Mouse (Mus musculus) kidney, adult 11 months (tissue): ENCODE measurements around the gene Dync1li1.

Experiments used
- DNase-seq: peaks from one replicate; pipeline ENCODE4 v3.0.0; 2022

Gene Dync1li1

GRCm38 (mm10) chr9:114731011-114731755, 42.6 kb downstream of the Dync1li1 start, which contains the start of gene Cmtm6:
Gene Cmtm6 (plus strand): TSS chr9:114731116.
- peak; percentile 96 for DNase-seq

DNA sequence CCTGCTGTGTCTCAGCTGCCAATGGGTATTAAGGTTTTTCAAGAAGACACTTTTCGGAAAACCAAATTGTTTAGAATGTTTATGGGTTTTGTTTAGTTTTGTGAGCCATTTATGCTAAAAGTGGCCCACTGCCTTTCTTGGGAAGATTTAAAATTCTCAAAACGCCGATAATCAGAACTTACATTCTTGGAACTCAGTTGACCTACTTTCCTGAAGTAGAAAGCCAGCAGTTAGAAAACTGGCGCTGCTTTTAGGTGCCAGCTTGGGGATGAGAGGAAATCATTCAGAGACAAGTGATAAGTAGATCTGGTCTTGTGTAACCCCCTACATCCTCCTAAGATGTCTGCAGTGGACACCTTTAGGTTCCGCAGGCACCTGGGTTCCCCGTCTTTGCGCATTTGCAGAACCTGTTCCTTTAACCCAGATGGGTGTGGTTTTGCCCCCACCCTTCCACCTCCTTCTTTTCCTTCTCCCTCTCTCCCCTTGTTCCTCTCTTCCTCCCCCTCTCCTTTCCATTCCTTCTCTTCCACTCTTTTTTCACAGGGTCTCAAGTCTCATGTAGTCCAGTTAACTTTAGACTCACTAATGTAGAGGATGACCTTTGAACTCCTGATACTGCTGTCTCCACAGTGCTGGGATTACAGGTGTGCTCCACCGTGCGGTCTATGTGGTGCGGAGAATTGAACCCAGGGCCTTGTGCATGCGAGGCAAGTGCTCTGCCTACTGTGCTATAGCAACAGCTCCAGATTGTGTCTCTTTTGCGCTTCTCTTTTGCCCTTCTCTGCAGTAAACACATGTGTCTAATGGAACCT, 43.5 kb downstream of the Dync1li1 start:
- DNase-seq, result no peak

GRCm38 (mm10) chr9:114733238-114733637, 44.6 kb downstream of the Dync1li1 start:
- DNase-seq, result no peak

DNA sequence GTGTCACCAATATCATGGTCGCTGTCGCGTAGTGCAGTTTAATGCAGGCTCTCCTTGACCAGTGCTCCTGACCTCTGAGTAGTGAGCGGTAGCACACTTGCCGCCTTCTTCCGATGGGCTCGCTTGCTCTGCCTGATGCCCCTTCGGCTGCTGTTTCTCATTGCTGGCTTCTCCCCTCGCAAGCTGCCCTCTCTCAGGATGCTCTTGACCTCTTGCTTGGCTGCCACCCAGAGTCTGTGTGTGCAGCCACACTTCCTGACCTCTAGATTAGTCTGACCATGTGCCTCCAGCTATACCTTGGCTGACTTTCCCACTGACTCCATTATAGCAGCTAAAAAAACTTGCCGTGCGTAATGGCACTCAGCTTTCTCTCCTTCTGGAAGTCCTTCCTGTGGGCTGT, 47.9 kb downstream of the Dync1li1 start:
- DNase-seq, result peak; percentile 59

GRCm38 (mm10) chr9:114740336-114740735, 51.7 kb downstream of the Dync1li1 start:
- DNase-seq, result no peak

DNA sequence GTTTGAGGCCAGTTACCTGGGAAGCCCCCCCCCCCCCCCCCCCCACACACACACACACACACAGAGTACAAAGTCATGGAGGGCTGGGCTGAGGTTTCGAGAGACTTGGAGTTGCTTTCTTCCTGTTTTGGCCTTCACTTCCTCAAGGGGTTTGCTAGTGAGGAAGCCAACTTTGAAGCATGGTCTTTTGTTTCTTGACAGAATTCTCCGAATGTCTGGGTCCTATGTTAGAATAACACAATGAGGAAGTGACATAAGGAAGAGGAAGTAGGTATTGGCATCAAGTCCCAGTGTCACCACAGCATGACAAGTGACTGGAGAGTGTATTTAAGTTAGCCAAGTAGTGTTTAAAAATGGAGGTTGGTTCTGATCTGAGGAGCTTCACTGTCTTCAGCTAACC, 54.1 kb downstream of the Dync1li1 start:
- DNase-seq, result no peak

DNA sequence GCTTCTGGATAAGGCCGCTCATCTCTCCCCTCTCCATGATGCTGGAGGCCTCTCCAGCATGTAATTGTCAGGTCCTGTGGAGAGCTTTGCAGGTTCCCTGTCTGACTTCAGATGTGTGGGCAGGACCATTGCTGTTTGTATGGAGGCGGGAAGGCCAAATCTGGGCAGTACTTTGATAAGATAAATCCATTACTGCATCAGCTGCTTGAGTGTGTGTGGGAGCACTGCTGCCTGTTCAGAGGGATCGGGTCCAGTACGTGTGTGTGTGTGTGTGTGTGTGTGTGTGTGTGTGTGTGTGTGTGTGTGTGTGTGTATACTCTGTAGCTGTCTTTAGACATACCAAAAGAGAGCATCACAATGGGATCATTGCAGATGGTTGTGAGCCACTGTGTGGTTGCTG, 56.6 kb downstream of the Dync1li1 start:
- no peak for DNase-seq

GRCm38 (mm10) chr9:114745654-114746053, 57.1 kb downstream of the Dync1li1 start:
- no peak for DNase-seq

GRCm38 (mm10) chr9:114747012-114747411, 58.4 kb downstream of the Dync1li1 start:
- no peak for DNase-seq

- no peak for DNase-seq
Measured at GRCm38 (mm10) chr9:114747466-114747865, 58.9 kb downstream of the Dync1li1 start.

DNA sequence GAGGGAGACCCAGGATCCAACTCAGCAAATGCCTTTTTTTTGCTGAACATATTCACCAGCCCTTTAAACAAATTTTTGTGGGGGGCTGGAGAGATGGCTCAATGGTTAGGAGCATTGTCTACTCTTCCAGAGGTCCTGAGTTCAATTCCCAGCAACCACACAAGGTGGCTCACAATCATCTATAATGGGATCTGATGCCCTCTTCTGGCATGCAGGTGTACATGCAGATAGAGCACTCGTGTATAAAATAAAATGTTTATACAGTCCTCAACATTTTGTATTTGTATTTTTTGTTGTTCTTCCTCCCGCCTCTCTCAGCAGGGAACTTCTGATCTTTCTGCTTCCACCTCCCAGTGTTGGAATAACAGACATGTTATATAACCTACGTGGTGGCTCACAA, 63.0 kb downstream of the Dync1li1 start:
- no peak for DNase-seq

- no peak for DNase-seq
Measured at GRCm38 (mm10) chr9:114752311-114752710, 63.7 kb downstream of the Dync1li1 start.

DNA sequence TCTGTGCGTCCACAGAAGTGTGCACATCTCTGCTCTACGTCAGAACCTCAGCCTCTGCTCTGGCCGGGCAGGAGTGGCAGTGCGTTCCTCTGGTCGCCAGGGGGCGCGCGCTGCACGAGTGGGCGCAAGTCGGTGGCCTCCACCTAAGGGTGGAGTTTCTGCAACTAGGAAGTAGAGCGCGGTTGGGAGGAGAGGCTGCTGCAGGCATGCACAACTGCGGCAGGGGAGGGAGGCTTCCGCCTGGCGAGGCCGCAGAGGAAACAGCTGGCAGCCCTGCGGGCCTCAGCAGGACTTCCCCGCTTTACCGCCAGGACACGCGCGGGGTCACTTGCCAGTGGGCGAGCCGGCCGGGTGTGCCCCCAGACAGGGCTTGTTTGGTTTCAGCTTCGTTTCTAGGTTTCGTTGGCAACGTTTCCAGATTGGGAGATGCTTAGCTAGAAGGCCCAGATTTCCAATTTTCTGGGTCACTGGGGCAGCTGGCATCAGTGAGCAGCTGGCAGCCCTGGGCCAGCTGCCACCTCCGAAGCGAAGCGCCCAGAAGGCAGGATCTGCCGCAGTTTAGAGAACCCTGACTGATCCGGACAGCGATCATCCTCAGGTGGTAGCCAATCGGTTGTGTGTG, 64.4 kb downstream of the Dync1li1 start:
- DNase-seq, result peak; percentile 91

DNA sequence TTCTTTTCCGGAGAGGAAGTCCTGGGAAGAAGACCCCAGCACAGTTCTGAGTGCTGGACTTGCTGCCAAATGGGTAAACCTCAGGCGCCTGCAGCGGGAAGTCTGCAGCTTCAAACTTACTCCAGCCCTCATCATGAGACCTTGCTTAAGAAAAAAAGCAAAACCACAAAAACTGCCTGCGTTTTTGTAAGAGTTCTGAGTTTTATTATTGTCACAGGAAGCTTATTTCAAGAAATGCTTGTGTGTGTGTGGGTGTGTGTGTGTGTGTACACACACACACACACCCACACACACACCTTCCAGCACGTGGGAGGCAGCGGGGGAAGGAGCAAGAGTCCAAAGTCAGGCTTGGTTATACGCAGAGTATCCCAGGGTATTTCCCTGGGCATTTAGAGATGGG, 69.7 kb downstream of the Dync1li1 start:
- DNase-seq, result no peak

DNA sequence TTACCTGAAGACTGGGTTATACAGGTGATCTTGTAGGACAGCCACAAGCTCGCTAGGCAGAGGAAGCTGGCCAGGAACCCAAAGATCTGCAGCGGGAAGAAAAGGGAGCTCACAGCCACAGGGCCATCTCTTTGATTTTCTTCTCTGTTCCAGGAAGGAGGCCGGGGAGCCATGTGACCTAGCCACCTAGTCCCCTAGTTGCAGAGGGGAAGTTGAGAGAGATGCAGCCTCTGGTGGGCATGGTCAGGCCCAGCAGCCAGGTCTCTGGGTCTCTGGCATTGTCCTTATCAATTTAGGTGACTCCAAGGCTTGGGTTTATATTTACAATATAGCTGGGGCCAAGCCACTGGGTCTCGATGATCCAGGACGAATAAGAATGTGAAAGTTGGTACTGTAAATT, 70.2 kb downstream of the Dync1li1 start:
- DNase-seq, result no peak

DNA sequence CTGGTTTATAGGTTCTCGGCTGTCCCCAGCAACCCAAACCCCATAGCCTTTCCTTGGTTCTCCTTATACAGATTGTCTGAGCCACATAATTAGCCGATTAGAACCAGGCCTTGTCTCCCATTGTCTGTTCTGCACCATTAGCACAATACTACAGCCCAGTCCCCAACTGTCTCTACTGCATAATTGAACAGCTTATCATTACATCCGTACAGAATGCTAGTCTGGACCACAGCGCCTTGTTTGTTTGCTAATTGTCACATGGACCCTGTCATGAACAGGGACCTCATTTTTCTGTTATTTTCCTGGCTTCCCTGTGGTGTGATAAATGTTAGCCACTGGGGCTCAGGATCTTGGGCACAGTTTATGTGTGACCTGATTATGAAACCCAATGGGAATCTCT, 71.3 kb downstream of the Dync1li1 start:
- no peak for DNase-seq

DNA sequence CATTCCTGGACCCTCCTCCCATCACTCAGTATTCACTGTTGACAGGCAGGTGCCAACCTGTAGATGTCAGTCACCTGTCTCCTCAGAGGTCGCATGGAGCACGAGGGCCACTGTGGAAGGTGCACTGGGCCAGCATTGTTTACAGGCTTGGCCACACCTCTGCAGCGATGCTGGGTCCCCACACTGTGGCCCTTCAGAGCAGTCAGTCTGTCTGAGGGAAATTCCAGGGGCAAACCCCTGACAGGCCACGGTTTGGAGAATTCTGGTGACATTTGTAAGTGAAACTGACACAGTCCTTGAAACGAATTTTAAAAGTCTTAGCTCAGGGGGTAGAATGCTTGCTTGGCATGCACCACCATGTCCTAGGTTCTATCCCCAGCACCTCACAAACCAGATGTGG, 71.8 kb downstream of the Dync1li1 start:
- no peak for DNase-seq

DNA sequence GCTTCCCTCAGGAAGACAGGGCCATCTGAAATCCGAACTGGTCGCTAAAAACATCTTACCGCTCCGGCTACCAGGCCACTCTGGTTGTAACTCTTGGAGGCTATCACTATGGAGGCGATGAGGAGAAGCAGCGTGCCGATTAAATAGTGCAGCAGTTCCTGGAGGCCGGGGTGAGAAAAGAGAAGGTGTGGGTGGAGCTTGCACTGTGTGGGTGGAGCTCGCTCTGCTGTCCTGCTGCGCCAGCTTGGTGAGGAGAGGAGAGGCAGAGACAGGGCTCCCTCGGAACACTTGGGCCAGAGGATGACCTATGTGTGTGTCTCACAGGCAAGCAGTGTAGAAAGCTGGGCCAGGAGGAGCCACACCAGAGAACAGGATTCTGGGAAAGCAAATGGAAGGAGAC, 73.3 kb downstream of the Dync1li1 start:
- DNase-seq, result no peak

- no peak for DNase-seq
Measured at GRCm38 (mm10) chr9:114763341-114763740, 74.8 kb downstream of the Dync1li1 start.

DNA sequence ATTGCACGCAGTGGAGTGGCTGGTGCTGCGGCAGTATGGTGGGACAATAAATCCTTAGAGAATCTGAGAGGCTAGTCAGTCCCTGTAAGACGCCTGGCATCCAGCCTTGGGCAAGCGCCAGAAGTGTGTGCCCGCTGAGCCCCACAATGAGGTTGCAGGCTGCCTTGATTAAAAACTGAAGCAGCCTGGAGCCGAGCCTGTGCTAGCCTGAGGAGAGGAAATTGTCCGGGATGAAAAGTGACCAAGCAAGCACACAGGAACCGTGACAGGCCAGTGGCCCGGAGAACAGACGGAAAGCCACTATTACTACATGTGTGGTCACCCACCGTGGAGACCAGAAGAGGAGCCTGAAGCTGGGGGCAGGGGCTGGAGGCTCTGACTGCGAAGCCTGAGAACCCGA, 78.4 kb downstream of the Dync1li1 start:
- DNase-seq, result no peak

DNA sequence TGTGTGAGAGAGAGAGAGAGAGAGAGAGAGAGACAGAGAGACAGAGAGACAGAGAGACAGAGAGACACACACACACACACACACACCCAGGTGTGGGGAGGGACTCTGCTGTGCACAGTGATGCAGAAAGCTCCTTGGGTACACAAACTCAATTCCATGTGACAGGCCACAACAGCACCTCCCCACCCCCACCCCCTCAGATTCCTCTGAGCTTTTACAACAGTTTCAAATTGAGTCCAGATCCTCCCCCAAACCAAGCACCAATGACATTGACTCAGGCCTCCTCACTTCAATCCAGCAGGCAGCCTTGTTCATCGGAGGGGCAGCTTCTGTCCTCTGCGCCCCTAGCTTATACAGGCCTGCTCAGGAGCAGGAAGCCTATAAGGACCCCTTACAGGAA, 78.9 kb downstream of the Dync1li1 start:
- no peak for DNase-seq

GRCm38 (mm10) chr9:114768066-114768465, 79.5 kb downstream of the Dync1li1 start:
- DNase-seq, result no peak

DNA sequence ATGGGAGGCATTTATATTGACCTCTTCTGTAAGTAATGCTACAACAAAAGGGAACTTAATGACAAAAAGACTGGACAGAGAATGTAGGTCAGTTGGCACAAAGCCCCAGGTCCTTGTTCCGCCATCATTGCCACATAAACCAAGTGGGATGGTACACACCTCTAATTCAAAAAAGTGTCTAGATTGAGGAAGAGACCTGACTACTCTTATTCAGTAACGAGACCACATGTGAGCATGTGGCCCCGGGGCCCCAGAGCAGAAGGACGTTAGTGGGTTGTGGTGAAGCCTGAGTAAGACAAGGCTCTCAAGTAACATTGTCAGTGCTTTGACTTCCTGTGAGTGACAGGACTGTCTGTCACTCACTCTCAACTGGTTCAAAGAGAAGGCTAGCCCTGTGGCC, 81.6 kb downstream of the Dync1li1 start:
- DNase-seq, result no peak

DNA sequence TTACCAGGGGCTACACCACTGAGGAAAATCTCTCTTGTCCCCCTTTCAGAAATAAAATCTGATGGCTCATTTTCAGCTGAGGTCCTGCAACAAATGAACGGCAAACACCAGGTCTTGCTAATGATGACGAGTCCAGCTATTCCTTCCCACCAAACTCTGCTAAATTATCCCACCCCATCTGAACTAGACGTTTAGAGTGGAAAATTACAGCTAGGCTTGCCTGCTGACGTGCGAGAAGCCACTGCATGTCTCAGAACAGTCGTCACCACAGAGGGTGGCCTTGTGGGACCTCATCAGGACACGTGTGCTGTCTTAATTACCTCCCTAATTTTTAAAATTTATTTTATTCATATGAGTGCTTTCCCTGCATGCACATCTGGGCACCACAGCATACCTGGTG, 83.0 kb downstream of the Dync1li1 start:
- DNase-seq, result no peak
